Mouse (Mus musculus): ENCODE results near the gene Cluap1. TPM values are rescaled to one million over a fixed set of nuclear protein-coding genes. Genes with fewer than 3 reads are reported as not detected.

Cluap1 gene
- polyA plus RNA-seq, 1 experiment from 2014 or later, result 33.3 TPM

GRCm38 (mm10) chr16:3896046-3896445 lies 12.6 kb upstream of the Cluap1 start:
- ATAC-seq (replicated peaks; ENCODE audit: low FRiP score, low read depth), result no peak
- H3K9ac ChIP-seq (ENCODE audit: low read depth, low read length), result no peak overlapping the region
- WGBS, result 76% methylated on average over 6 of the region's 6 CpGs
- no peak overlapping the region for H3K27ac ChIP-seq
- H3K4me2 ChIP-seq (ENCODE audit: low read length), result no peak overlapping the region
- H3K9me3 ChIP-seq (replicated peaks; ENCODE audit: low read length), result no peaks in the 10 kb centered on the region
- TF ChIP-seq CTCF (IDR thresholded peaks at IDR 0.05; ENCODE audit: low read depth), result no peak
- H3K36me3 ChIP-seq (ENCODE audit: insufficient read depth, low read length), result peaks cover 32% of the 10 kb centered on the region; the same call in 1 of the 2 replicates
- no peaks in the 10 kb centered on the region for H3K27me3 ChIP-seq (ENCODE audit: insufficient read depth, low read length)
- DNase-seq (ENCODE audit: low spot score), result no peak
- H3K4me3 ChIP-seq (replicated peaks; ENCODE audit: low read depth, low read length), result no peak overlapping the region
- no peaks in the 10 kb centered on the region for H3K4me1 ChIP-seq (replicated peaks; ENCODE audit: insufficient read depth, low read length)

GRCm38 (mm10) chr16:3896553-3896952 lies 12.0 kb upstream of the Cluap1 start:
- ATAC-seq (replicated peaks; ENCODE audit: low FRiP score, low read depth), result no peak
- H3K36me3 ChIP-seq (ENCODE audit: insufficient read depth, low read length), result peaks cover 37% of the 10 kb centered on the region; the same call in 1 of the 2 replicates

GRCm38 (mm10) chr16:3907471-3907870 lies 1.1 kb upstream of the Cluap1 start:
- Histone ChIP-seq H3K36me3 (ENCODE audit: insufficient read depth, low read length) (peaks cover 18% of the 10 kb centered on the region; the same call in 1 of the 2 replicates), H3K4me3 (replicated peaks; ENCODE audit: low read depth, low read length) (no peak overlapping the region), H3K9ac (ENCODE audit: low read depth, low read length) (no peak overlapping the region), H3K4me1 (replicated peaks; ENCODE audit: insufficient read depth, low read length) (peaks cover 5% of the 10 kb centered on the region), H3K27ac (no peak overlapping the region), H3K4me2 (ENCODE audit: low read length) (no peak overlapping the region), H3K9me3 (replicated peaks; ENCODE audit: low read length) (no peaks in the 10 kb centered on the region), H3K27me3 (ENCODE audit: insufficient read depth, low read length) (no peaks in the 10 kb centered on the region)
- ATAC-seq (replicated peaks; ENCODE audit: low FRiP score, low read depth) (no peak), DNase-seq (ENCODE audit: low spot score) (no peak)
- TF ChIP-seq CTCF (IDR thresholded peaks at IDR 0.05; ENCODE audit: low read depth), result no peak
- 69% methylated on average over 2 of the region's 2 CpGs for WGBS

More at GRCm38 (mm10) chr16:3896553-3896952, 12.0 kb upstream of the Cluap1 start:
- Histone ChIP-seq H3K4me1 (replicated peaks; ENCODE audit: insufficient read depth, low read length) (no peaks in the 10 kb centered on the region), H3K4me2 (ENCODE audit: low read length) (no peak overlapping the region), H3K27me3 (ENCODE audit: insufficient read depth, low read length) (no peaks in the 10 kb centered on the region), H3K9ac (ENCODE audit: low read depth, low read length) (no peak overlapping the region), H3K27ac (no peak overlapping the region), H3K4me3 (replicated peaks; ENCODE audit: low read depth, low read length) (no peak overlapping the region), H3K9me3 (replicated peaks; ENCODE audit: low read length) (no peaks in the 10 kb centered on the region)
- no peak for TF ChIP-seq CTCF (IDR thresholded peaks at IDR 0.05; ENCODE audit: low read depth)
- 95% methylated on average over 1 of the region's 1 CpGs for WGBS
- DNase-seq (ENCODE audit: low spot score), result no peak

DNA sequence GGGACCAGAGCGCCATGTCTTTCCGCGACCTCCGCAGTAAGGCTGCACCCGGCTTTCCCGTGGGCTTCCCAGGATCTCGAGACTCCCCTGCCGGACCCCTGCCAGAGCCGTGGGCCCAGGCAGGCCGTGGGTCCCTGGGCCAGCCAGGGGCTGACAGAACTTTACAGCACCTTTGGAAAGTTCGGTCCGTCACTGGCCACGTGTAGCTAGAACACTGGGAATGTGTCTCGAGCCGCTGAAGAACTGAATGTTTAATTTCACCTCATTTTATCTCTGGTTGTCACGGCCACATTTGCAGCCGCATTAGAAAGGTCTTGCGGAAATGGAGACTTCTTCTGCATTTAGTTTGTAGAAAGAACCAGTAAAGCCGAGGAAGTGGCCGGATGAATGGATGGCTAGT lies 517 bp downstream of the Cluap1 start:
- DNase-seq (ENCODE audit: low spot score) (peak; percentile 6), ATAC-seq (replicated peaks; ENCODE audit: low FRiP score, low read depth) (no peak)
- Histone ChIP-seq H3K27me3 (ENCODE audit: insufficient read depth, low read length) (no peaks in the 10 kb centered on the region), H3K4me3 (replicated peaks; ENCODE audit: low read depth, low read length) (peak overlapping the region; percentile 63), H3K4me2 (ENCODE audit: low read length) (peak overlapping the region; percentile 84), H3K9ac (ENCODE audit: low read depth, low read length) (peak overlapping the region; percentile 82), H3K27ac (0 out of 2 replicates have a peak overlapping the region, but pooled peaks have one; percentile 76), H3K9me3 (replicated peaks; ENCODE audit: low read length) (no peaks in the 10 kb centered on the region), H3K36me3 (ENCODE audit: insufficient read depth, low read length) (peaks cover 14% of the 10 kb centered on the region; the same call in 1 of the 2 replicates), H3K4me1 (replicated peaks; ENCODE audit: insufficient read depth, low read length) (peaks cover 5% of the 10 kb centered on the region)
- TF ChIP-seq CTCF (IDR thresholded peaks at IDR 0.05; ENCODE audit: low read depth), result no peak
- WGBS, result 5% methylated on average over 20 of the region's 20 CpGs

DNA sequence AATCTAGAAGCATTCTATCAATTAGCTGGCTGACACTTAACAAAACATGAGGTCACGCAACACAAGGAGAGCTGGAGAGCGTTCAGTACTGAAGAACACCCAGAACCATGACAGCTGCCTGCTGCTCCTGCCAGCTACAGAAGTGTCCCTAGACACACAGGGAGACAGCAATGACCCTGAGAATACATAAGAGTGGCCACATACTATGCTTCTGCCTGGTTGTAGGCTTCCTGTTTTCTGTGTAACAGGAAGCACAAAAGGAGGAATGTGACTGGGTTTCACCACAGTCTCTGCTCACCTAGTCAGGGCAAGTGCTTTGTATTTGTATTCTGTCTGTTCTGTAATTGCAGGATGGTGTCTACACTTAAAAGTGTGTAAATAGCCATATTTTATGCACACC lies 12.2 kb downstream of the Cluap1 start:
- no peak overlapping the region for H3K4me3 ChIP-seq (replicated peaks; ENCODE audit: low read depth, low read length)
- H3K27me3 ChIP-seq (ENCODE audit: insufficient read depth, low read length), result no peaks in the 10 kb centered on the region
- no peak for TF ChIP-seq CTCF (IDR thresholded peaks at IDR 0.05; ENCODE audit: low read depth)
- no peaks in the 10 kb centered on the region for H3K9me3 ChIP-seq (replicated peaks; ENCODE audit: low read length)
- H3K27ac ChIP-seq, result no peak overlapping the region
- no peak for ATAC-seq (replicated peaks; ENCODE audit: low FRiP score, low read depth)
- H3K4me1 ChIP-seq (replicated peaks; ENCODE audit: insufficient read depth, low read length), result no peaks in the 10 kb centered on the region
- no peak for DNase-seq (ENCODE audit: low spot score)
- no peak overlapping the region for H3K4me2 ChIP-seq (ENCODE audit: low read length)
- WGBS, result 94% methylated on average over 2 of the region's 2 CpGs
- H3K9ac ChIP-seq (ENCODE audit: low read depth, low read length), result no peak overlapping the region
- peaks cover 10% of the 10 kb centered on the region for H3K36me3 ChIP-seq (ENCODE audit: insufficient read depth, low read length)

GRCm38 (mm10) chr16:3923515-3923914 lies 14.9 kb downstream of the Cluap1 start:
- Histone ChIP-seq H3K4me2 (ENCODE audit: low read length) (no peak overlapping the region), H3K4me3 (replicated peaks; ENCODE audit: low read depth, low read length) (no peak overlapping the region), H3K4me1 (replicated peaks; ENCODE audit: insufficient read depth, low read length) (no peaks in the 10 kb centered on the region), H3K9ac (ENCODE audit: low read depth, low read length) (no peak overlapping the region), H3K36me3 (ENCODE audit: insufficient read depth, low read length) (peaks cover 9% of the 10 kb centered on the region), H3K27ac (no peak overlapping the region), H3K9me3 (replicated peaks; ENCODE audit: low read length) (no peaks in the 10 kb centered on the region), H3K27me3 (ENCODE audit: insufficient read depth, low read length) (no peaks in the 10 kb centered on the region)
- DNase-seq (ENCODE audit: low spot score) (no peak), ATAC-seq (replicated peaks; ENCODE audit: low FRiP score, low read depth) (no peak)
- TF ChIP-seq CTCF (IDR thresholded peaks at IDR 0.05; ENCODE audit: low read depth), result no peak
- WGBS, result 79% methylated on average over 3 of the region's 3 CpGs

- Histone ChIP-seq H3K9ac (ENCODE audit: low read depth, low read length) (no peak overlapping the region), H3K36me3 (ENCODE audit: insufficient read depth, low read length) (peaks cover 10% of the 10 kb centered on the region), H3K27me3 (ENCODE audit: insufficient read depth, low read length) (no peaks in the 10 kb centered on the region), H3K4me2 (ENCODE audit: low read length) (no peak overlapping the region), H3K9me3 (replicated peaks; ENCODE audit: low read length) (no peaks in the 10 kb centered on the region), H3K4me1 (replicated peaks; ENCODE audit: insufficient read depth, low read length) (no peaks in the 10 kb centered on the region), H3K4me3 (replicated peaks; ENCODE audit: low read depth, low read length) (no peak overlapping the region), H3K27ac (no peak overlapping the region)
- DNase-seq (ENCODE audit: low spot score) (no peak), ATAC-seq (replicated peaks; ENCODE audit: low FRiP score, low read depth) (no peak)
- TF ChIP-seq CTCF (IDR thresholded peaks at IDR 0.05; ENCODE audit: low read depth), result no peak
- 40% methylated on average over 4 of the region's 4 CpGs for WGBS
These were observed 15.4 kb downstream of the Cluap1 start for GRCm38 (mm10) chr16:3923966-3924365.
